Mouse (Mus musculus) liver, embryonic 16.5 days (tissue): ENCODE measurements around the gene Hemk1. TPM values are rescaled to one million over a fixed set of nuclear protein-coding genes. Genes with fewer than 3 reads are reported as not detected.

Source experiments
- ATAC-seq: fragments of 200-750 bp; cut with Nextera tagmentation; 2 replicates; pipeline ENCODE4 v1.8.0; 2017; ENCODE audit warnings: low read depth, mild to moderate bottlenecking, moderate number of reproducible peaks, moderate library complexity
- H3K27ac ChIP-seq: fragments of 300-500 bp; sonication (generic); 2 replicates; pipeline ENCODE4 v1.5.1; 2014; ENCODE audit warnings: mild to moderate bottlenecking, low read length
- H3K27me3 ChIP-seq: fragments of 300-500 bp; sonication (generic); 2 replicates; pipeline ENCODE4 v1.6.1; 2014; ENCODE audit warnings: low read depth, low read length, mixed read lengths; ENCODE audit not compliant: control insufficient read depth, insufficient read depth
- H3K36me3 ChIP-seq: fragments of 300-500 bp; sonication (generic); 2 replicates; pipeline ENCODE4 v1.6.1; 2014; ENCODE audit warnings: mild to moderate bottlenecking; ENCODE audit not compliant: control insufficient read depth, insufficient read depth
- H3K4me1 ChIP-seq: fragments of 300-500 bp; sonication (generic); 2 replicates; pipeline ENCODE4 v1.6.1; 2014; ENCODE audit warnings: low read depth, low read length, mixed read lengths; ENCODE audit not compliant: control insufficient read depth
- H3K4me2 ChIP-seq: fragments of 300-500 bp; sonication (generic); 2 replicates; pipeline ENCODE4 v1.6.1; 2014; ENCODE audit warnings: low read depth, low read length, mixed read lengths
- H3K4me3 ChIP-seq: fragments of 300-500 bp; sonication (generic); 2 replicates; pipeline ENCODE4 v1.5.1; 2014; ENCODE audit warnings: low read depth, mild to moderate bottlenecking, low read length
- H3K9ac ChIP-seq: fragments of 300-500 bp; sonication (generic); 2 replicates; pipeline ENCODE4 v1.6.1; 2014; ENCODE audit warnings: low read depth, low read length
- H3K9me3 ChIP-seq: fragments of 300-500 bp; sonication (generic); replicated peaks from 2 replicates; pipeline ENCODE4 v1.6.1; 2016; ENCODE audit warnings: low read length; ENCODE audit not compliant: control insufficient read depth
- WGBS: fragments of 180-500 bp; shearing (Covaris S2); extraction: QIAGEN DNeasy Blood & Tissue Kit; methylation state at CpG from one replicate; pipeline ENCODE4 v1.1.7; 2014; ENCODE audit not compliant: insufficient replicate concordance; 5-methylcytosine and 5-hydroxymethylcytosine counted together
- polyA plus RNA-seq: library from polyadenylated mRNA; unstranded; fragments of >200 nt; fragmentation: Nextera tagmentation; extraction: Ambion mirVana; gene quantifications from 2 replicates; pipeline ENCODE4 v1.2.1, GENCODE M21; 2015

Gene Hemk1
- polyA plus RNA-seq, 1 experiment from 2014 or later: 2.9 TPM

- Histone ChIP-seq H3K27me3 (no peaks in the 10 kb centered on the region), H3K36me3 (peaks cover 11% of the 10 kb centered on the region), H3K9ac (no peak overlapping the region), H3K4me3 (no peak overlapping the region), H3K27ac (no peak overlapping the region), H3K9me3 (no peaks in the 10 kb centered on the region), H3K4me1 (peaks cover 59% of the 10 kb centered on the region), H3K4me2 (no peak overlapping the region)
- 63% methylated on average over 17 of the region's 17 CpGs for WGBS
- ATAC-seq: no peak
Observed at GRCm38 (mm10) chr9:107301554-107302331, 36.4 kb downstream of the Hemk1 start.

GRCm38 (mm10) chr9:107300224-107300973, 37.8 kb downstream of the Hemk1 start:
- H3K36me3 ChIP-seq: peaks cover 11% of the 10 kb centered on the region
- no peak overlapping the region for H3K4me2 ChIP-seq
- 82% methylated on average over 30 of the region's 30 CpGs for WGBS
- no peaks in the 10 kb centered on the region for H3K27me3 ChIP-seq
- no peak overlapping the region for H3K4me3 ChIP-seq
- no peak overlapping the region for H3K9ac ChIP-seq
- no peak for ATAC-seq
- no peak overlapping the region for H3K27ac ChIP-seq
- H3K4me1 ChIP-seq: peaks cover 62% of the 10 kb centered on the region
- H3K9me3 ChIP-seq: no peaks in the 10 kb centered on the region

- 84% methylated on average over 7 of the region's 7 CpGs for WGBS
- Histone ChIP-seq H3K9me3 (no peaks in the 10 kb centered on the region), H3K4me3 (no peak overlapping the region), H3K4me2 (no peak overlapping the region), H3K27ac (no peak overlapping the region), H3K4me1 (peaks cover 58% of the 10 kb centered on the region), H3K27me3 (no peaks in the 10 kb centered on the region), H3K9ac (no peak overlapping the region), H3K36me3 (peaks cover 11% of the 10 kb centered on the region)
- ATAC-seq: no peak
Observed at GRCm38 (mm10) chr9:107299783-107300182, 38.4 kb downstream of the Hemk1 start.

GRCm38 (mm10) chr9:107298876-107299275, 39.3 kb downstream of the Hemk1 start:
- Histone ChIP-seq H3K9ac (no peak overlapping the region), H3K27ac (peak overlapping the region; percentile 21), H3K36me3 (peaks cover 11% of the 10 kb centered on the region), H3K4me2 (peak overlapping the region; percentile 95), H3K9me3 (no peaks in the 10 kb centered on the region), H3K4me1 (peaks cover 49% of the 10 kb centered on the region), H3K4me3 (peak overlapping the region; percentile 70), H3K27me3 (no peaks in the 10 kb centered on the region)
- no peak for ATAC-seq
- WGBS: 70% methylated on average over 6 of the region's 6 CpGs

GRCm38 (mm10) chr9:107298059-107298780, 39.9 kb downstream of the Hemk1 start:
- no peaks in the 10 kb centered on the region; the same call in 1 of the 2 replicates for H3K27me3 ChIP-seq
- peak overlapping the region; percentile 73 for H3K9ac ChIP-seq
- H3K4me3 ChIP-seq: peak overlapping the region; percentile 70
- peak; percentile 14; the same call in 1 of the 2 replicates for ATAC-seq
- 64% methylated on average over 8 of the region's 8 CpGs for WGBS
- peak overlapping the region; percentile 58 for H3K27ac ChIP-seq
- peaks cover 43% of the 10 kb centered on the region for H3K4me1 ChIP-seq
- H3K4me2 ChIP-seq: peak overlapping the region; percentile 95
- no peaks in the 10 kb centered on the region for H3K9me3 ChIP-seq
- H3K36me3 ChIP-seq: peaks cover 11% of the 10 kb centered on the region

GRCm38 (mm10) chr9:107297658-107298057, 40.5 kb downstream of the Hemk1 start:
- Histone ChIP-seq H3K9me3 (no peaks in the 10 kb centered on the region), H3K27me3 (peaks cover 5% of the 10 kb centered on the region; the same call in 1 of the 2 replicates), H3K27ac (peak overlapping the region; percentile 93), H3K4me2 (peak overlapping the region; percentile 95), H3K4me1 (peaks cover 43% of the 10 kb centered on the region), H3K9ac (peak overlapping the region; percentile 73), H3K4me3 (peak overlapping the region; percentile 70), H3K36me3 (peaks cover 11% of the 10 kb centered on the region)
- 67% methylated on average over 4 of the region's 4 CpGs for WGBS
- ATAC-seq: no peak

- Histone ChIP-seq H3K9ac (peak overlapping the region; percentile 73), H3K36me3 (peaks cover 11% of the 10 kb centered on the region), H3K4me1 (peaks cover 43% of the 10 kb centered on the region), H3K4me3 (peak overlapping the region; percentile 70), H3K27me3 (peaks cover 6% of the 10 kb centered on the region; the same call in 1 of the 2 replicates), H3K27ac (peak overlapping the region; percentile 93), H3K9me3 (no peaks in the 10 kb centered on the region), H3K4me2 (peak overlapping the region; percentile 95)
- WGBS: 9% methylated on average over 16 of the region's 16 CpGs
- ATAC-seq: no peak
Observed at GRCm38 (mm10) chr9:107297059-107297458, 41.1 kb downstream of the Hemk1 start.

- Histone ChIP-seq H3K27me3 (peaks cover 6% of the 10 kb centered on the region; the same call in 1 of the 2 replicates), H3K36me3 (peaks cover 11% of the 10 kb centered on the region), H3K4me1 (peaks cover 42% of the 10 kb centered on the region), H3K4me2 (peak overlapping the region; percentile 95), H3K4me3 (peak overlapping the region; percentile 70), H3K9me3 (no peaks in the 10 kb centered on the region), H3K27ac (peak overlapping the region; percentile 93), H3K9ac (peak overlapping the region; percentile 73)
- 0% methylated on average over 31 of the region's 31 CpGs for WGBS
- ATAC-seq: peak; percentile 93
Observed at GRCm38 (mm10) chr9:107296501-107296965, 41.6 kb downstream of the Hemk1 start.
